Mouse (Mus musculus) heart, adult 2 months (tissue): Measurements from ENCODE around the gene Tbxa2r. TPM values are rescaled to one million over a fixed set of nuclear protein-coding genes. Genes with fewer than 3 reads are reported as not detected.

Experiments
- DNase-seq, 2 experiments: peaks; one replicate each; pipeline ENCODE4 v3.0.0; 2021
- H3K27ac ChIP-seq: fragments of 200-600 bp; 2 replicates; pipeline ENCODE4 v1.8.1; 2022
- H3K27me3 ChIP-seq: fragments of 200-500 bp; 2 replicates; pipeline ENCODE4 v1.6.1; 2012; ENCODE audit warnings: mild to moderate bottlenecking, low read length, inconsistent platforms, mixed read lengths; ENCODE audit not compliant: control insufficient read depth, insufficient read depth
- H3K36me3 ChIP-seq: fragments of 200-500 bp; 2 replicates; pipeline ENCODE4 v1.6.1; 2012; ENCODE audit warnings: low read length, inconsistent platforms; ENCODE audit not compliant: control insufficient read depth, insufficient read depth
- H3K4me1 ChIP-seq: fragments of 200-500 bp; 2 replicates; pipeline ENCODE4 v1.6.1; 2011; ENCODE audit warnings: low read length; ENCODE audit not compliant: control insufficient read depth, insufficient read depth
- H3K4me3 ChIP-seq: fragments of 200-600 bp; 2 replicates; pipeline ENCODE4 v1.8.1; 2022
- H3K79me2 ChIP-seq: fragments of 200-500 bp; replicated peaks from 2 replicates; pipeline ENCODE4 v1.6.1; 2012; ENCODE audit warnings: mild to moderate bottlenecking, inconsistent platforms, low read length, moderate library complexity, mixed read lengths; ENCODE audit not compliant: control insufficient read depth, insufficient read depth
- H3K9ac ChIP-seq: fragments of 200-500 bp; 2 replicates; pipeline ENCODE4 v1.6.1; 2012; ENCODE audit warnings: low read depth, mild to moderate bottlenecking, control low read depth, inconsistent platforms, low read length, mixed read lengths
- CTCF ChIP-seq: fragments of 200-600 bp; IDR thresholded peaks from 2 replicates; pipeline ENCODE4 v1.8.1; 2022; ENCODE audit warnings: antibody characterized with exemption, mild to moderate bottlenecking, moderate library complexity
- EP300 ChIP-seq: fragments of 200-500 bp; IDR thresholded peaks from 2 replicates; pipeline ENCODE4 v1.6.1; 2011; ENCODE audit warnings: low read depth, low read length, control low read depth; ENCODE audit not compliant: insufficient read depth
- POLR2A ChIP-seq: fragments of 200-500 bp; IDR thresholded peaks from 2 replicates; pipeline ENCODE4 v1.6.1; 2011; ENCODE audit warnings: mild to moderate bottlenecking, low read depth, low read length, control low read depth; ENCODE audit not compliant: insufficient read depth
- WGBS: fragments of 180-500 bp; shearing (Covaris S2); methylation state at CpG from one replicate; pipeline ENCODE4 v1.1.7; 2018; 5-methylcytosine and 5-hydroxymethylcytosine counted together
- intact Hi-C: fragments of 180-260 bp; cut with DNase I; formaldehyde crosslinking; loops from one replicate; pipeline ENCODE4 v1.15.1; 2025
- polyA plus RNA-seq: library from polyadenylated mRNA; depleted of rRNA; stranded (reverse); fragments of >200 nt; gene quantifications from 2 replicates; pipeline ENCODE4 v1.2.3, GENCODE M21; 2012
- total RNA-seq, 2 experiments: library from RNA; stranded (reverse); gene quantifications; 2 replicates each; pipeline ENCODE4 v1.2.3; 2021

Tbxa2r gene
- total and polyA plus RNA-seq, 3 experiments: 3.8 to 7.1 (median 4.1) TPM

DNA sequence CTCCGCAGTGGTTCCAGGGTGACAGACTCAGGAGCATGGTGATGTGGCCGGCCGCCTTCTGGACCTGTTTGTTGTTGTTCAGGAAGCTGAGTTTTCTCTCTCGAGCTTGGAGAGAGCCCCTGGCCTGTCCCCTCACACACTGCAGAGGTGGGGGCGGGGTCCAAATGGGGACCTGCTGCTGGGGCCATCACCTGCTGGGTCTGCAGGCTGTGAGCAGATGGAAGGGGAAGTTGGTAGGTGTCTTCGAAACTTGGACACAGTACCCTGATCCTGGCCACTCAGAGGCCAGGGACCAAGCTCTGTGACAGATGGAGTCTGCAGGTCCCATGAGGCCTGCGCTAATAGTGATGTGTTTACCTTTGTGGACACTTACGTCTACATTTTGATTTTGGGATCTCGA, 27.2 kb upstream of the Tbxa2r start:
- WGBS: 71% methylated on average over 9 of the region's 9 CpGs

DNA sequence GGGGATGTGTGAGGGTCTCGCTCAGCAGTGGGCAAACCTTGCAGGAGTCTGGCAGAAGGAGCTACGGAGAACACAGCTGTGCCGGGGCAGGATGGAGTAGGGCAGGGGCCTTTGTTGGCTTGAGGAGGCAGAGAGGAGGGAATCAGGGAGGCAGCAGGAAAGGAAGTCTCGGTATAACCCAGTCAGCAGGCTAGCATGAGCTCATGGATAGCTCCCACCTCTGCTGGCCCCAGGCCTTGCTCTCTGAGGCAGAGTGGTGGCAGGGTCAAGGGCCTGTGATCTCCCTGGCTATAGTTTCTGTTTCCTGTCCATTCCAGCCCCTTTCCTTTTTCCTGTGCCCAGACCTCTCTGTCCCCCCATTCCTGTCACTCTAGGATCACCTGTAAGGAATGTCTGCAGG, 26.2 kb upstream of the Tbxa2r start:
- no peak for DNase-seq
- Histone ChIP-seq H3K79me2 (peaks cover 9% of the 10 kb centered on the region), H3K4me1 (peaks cover 52% of the 10 kb centered on the region), H3K27ac (peak overlapping the region; percentile 60), H3K9ac (peak overlapping the region; percentile 30), H3K36me3 (no peaks in the 10 kb centered on the region), H3K4me3 (peak overlapping the region; percentile 23), H3K27me3 (no peaks in the 10 kb centered on the region)
- no peak for TF ChIP-seq CTCF
- 34% methylated on average over 4 of the region's 4 CpGs for WGBS
- intact Hi-C loops: no loop called here

More for the DNA sequence above, 27.2 kb upstream of the Tbxa2r start:
- no peaks in the 10 kb centered on the region for H3K27me3 ChIP-seq
- no peak for DNase-seq
- no peak overlapping the region for H3K9ac ChIP-seq
- peaks cover 13% of the 10 kb centered on the region for H3K79me2 ChIP-seq
- no peak overlapping the region for H3K4me3 ChIP-seq
- H3K36me3 ChIP-seq: no peaks in the 10 kb centered on the region
- peaks cover 55% of the 10 kb centered on the region for H3K4me1 ChIP-seq
- no peak for TF ChIP-seq CTCF
- H3K27ac ChIP-seq: no peak overlapping the region
- intact Hi-C loops: no loop called here

DNA sequence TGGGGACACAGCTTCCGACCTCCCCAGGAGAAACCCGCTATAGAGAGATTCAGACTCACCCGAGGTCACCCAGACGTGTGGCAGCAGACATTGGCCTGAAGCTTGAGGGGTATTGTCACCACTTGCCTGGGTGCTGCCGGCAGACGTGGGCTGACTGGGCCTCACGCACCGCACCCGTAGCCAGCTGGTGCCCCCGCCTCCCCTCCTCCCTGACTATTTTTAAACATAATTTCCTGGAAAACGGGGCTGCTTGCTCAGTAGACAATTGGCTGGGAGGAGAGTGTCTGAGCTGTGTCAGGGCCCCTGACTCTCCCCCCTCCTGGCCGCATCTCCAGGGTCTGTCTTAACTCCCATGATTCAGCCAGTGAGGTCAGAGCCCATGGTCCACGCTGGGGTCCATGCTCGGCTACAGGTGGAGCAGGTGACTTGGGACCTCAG, 25.7 kb upstream of the Tbxa2r start:
- 4% methylated on average over 14 of the region's 14 CpGs for WGBS
- DNase-seq: peak in 1 of 2 experiments; percentile 53
- peak overlapping the region; percentile 60 for H3K27ac ChIP-seq
- TF ChIP-seq POLR2A: no peak
- no peak for TF ChIP-seq EP300
- no peak for TF ChIP-seq CTCF
- H3K9ac ChIP-seq: peak overlapping the region; percentile 35
- no peaks in the 10 kb centered on the region for H3K27me3 ChIP-seq
- peaks cover 8% of the 10 kb centered on the region for H3K79me2 ChIP-seq
- intact Hi-C loops: no loop called here
- peaks cover 49% of the 10 kb centered on the region for H3K4me1 ChIP-seq
- H3K4me3 ChIP-seq: peak overlapping the region; percentile 23
- no peaks in the 10 kb centered on the region for H3K36me3 ChIP-seq

DNA sequence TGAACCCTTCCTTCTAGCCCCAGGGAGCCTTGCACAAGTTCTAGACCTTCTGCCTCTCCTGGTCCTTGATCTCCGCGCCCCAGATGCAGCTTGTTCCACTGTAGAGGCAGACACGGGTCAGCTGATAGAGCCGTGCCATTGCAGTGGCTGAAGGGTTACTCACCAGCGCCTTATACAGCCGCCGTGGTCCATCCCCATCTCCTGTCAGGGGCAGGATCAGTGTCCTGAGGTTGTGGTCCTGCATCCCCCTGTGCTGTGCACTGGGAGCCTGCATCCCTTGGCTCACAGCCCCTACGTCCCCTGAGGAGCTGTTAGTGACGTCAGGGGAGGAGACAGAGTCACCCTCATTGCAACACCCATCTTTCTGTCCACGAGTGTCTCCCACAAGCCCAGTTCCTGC, 25.3 kb upstream of the Tbxa2r start:
- Histone ChIP-seq H3K79me2 (peaks cover 7% of the 10 kb centered on the region), H3K4me3 (peak overlapping the region; percentile 23), H3K27me3 (no peaks in the 10 kb centered on the region), H3K36me3 (no peaks in the 10 kb centered on the region), H3K4me1 (peaks cover 47% of the 10 kb centered on the region), H3K9ac (peak overlapping the region; percentile 35), H3K27ac (peak overlapping the region; percentile 60)
- 27% methylated on average over 10 of the region's 10 CpGs for WGBS
- no peak for TF ChIP-seq POLR2A
- TF ChIP-seq CTCF: no peak
- no peak for TF ChIP-seq EP300
- peak in 1 of 2 experiments; percentile 40 for DNase-seq
- intact Hi-C loops: no loop called here

DNA sequence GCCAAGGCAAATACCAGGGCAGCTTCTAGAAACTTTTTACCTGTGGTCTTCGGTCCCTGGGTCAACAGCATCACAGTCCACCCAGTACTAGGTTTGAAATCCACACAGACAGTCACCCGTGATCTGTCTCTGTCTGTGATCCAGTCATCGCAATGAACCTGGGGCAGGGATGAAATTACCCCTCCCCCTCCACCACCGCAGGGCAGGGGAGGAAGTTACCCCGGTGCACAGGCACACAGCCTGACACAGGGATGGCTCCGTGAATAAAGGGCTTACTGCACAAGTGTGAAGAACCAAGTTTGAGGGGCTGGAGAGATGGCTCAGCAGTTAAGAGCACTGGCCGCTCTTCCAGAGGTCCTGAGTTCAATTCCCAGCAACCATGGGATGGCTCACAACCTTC, 24.8 kb upstream of the Tbxa2r start:
- no peak overlapping the region for H3K4me3 ChIP-seq
- TF ChIP-seq POLR2A: no peak
- no peak for TF ChIP-seq CTCF
- no peak for TF ChIP-seq EP300
- no peaks in the 10 kb centered on the region for H3K36me3 ChIP-seq
- no peaks in the 10 kb centered on the region for H3K27me3 ChIP-seq
- H3K79me2 ChIP-seq: peaks cover 5% of the 10 kb centered on the region
- H3K4me1 ChIP-seq: peaks cover 42% of the 10 kb centered on the region
- 60% methylated on average over 7 of the region's 7 CpGs for WGBS
- no peak for DNase-seq
- no peak overlapping the region for H3K9ac ChIP-seq
- intact Hi-C loops: no loop called here
- H3K27ac ChIP-seq: peak overlapping the region; percentile 60

DNA sequence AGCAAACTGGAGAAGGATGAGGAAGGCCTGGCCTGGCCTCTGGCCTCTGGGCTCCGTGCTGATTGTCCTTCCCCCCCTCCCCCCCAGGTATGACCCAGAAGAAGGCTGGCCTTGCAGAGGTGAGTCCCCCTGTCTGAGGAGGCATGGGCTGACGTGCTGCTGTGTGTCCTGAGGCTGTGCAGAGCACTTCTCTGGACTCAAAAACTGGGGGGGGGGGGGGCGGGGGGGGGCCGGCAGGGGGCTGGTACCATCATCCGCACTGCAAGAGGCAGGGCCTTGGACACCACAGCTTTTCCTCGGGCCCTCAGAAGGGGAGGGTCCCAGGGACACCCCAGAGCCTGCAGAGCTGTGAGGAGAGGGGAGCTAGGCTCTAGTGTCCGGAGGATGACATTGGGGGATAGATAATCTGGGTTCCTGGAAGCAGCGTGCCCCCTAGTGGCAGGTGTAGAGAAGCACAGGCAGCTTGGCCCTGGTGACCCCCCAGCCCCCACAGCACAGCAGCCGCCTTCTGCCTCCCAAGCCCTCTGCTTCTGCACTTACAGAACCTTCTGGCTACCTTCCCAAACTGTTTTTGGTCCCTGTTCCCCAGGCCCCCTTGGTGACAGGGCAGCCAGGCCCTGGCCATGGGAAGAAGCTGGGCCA, 23.8 kb upstream of the Tbxa2r start:
- no peak overlapping the region for H3K4me3 ChIP-seq
- WGBS: 19% methylated on average over 9 of the region's 9 CpGs
- TF ChIP-seq POLR2A: no peak
- peak; percentile 78; the same call in 1 of the 2 replicates for TF ChIP-seq EP300
- TF ChIP-seq CTCF: peak; percentile 89
- H3K27me3 ChIP-seq: no peaks in the 10 kb centered on the region
- H3K79me2 ChIP-seq: peaks cover 5% of the 10 kb centered on the region
- H3K4me1 ChIP-seq: peaks cover 33% of the 10 kb centered on the region
- DNase-seq: peak in 1 of 2 experiments; percentile 70
- H3K9ac ChIP-seq: no peak overlapping the region
- intact Hi-C loops: loop anchor here (1.0 kb wide), 1 partner anchor 15 kb away; no protein-coding TSS in a partner anchor
- no peak overlapping the region for H3K27ac ChIP-seq
- H3K36me3 ChIP-seq: no peaks in the 10 kb centered on the region
